Mouse (Mus musculus): ENCODE measurements around the gene Prkn. TPM values are rescaled to one million over a fixed set of nuclear protein-coding genes. Genes with fewer than 3 reads are reported as not detected.

The Prkn gene
- total and polyA plus RNA-seq, 2 experiments from 2014 or later: 6.2 to 6.8 TPM

DNA sequence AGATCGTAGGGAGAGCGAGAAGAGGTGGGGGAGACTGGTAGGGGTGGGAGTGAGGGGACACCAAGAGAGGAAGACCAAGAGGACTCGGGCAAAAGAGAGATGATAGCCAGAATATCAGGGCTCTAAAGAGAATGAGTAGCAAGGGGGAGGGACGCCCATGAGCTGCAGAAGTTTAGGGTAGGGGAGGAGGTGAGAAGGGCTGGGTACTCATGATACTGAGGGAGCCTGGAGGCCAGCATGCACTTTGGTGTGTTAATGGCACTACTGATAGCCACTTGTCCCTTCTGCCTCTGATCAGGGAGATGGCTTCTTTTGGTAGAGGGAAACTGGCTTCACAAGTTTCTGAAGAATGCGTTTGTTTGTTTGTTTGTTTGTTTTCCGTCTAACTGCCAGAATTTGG is 1264.5 kb downstream of the Prkn start:
- H3K4me1 ChIP-seq (ENCODE audit: insufficient read depth): no peaks in the 10 kb centered on the region
- no peak overlapping the region for H3K9ac ChIP-seq
- no peaks in the 10 kb centered on the region for H3K27me3 ChIP-seq (ENCODE audit: insufficient read depth, low read length)
- DNase-seq (no peak), ATAC-seq (no peak)
- no peak for TF ChIP-seq CTCF (IDR thresholded peaks at IDR 0.05; ENCODE audit: low read depth)
- H3K36me3 ChIP-seq (ENCODE audit: insufficient read depth): no peaks in the 10 kb centered on the region
- no peaks in the 10 kb centered on the region for H3K9me3 ChIP-seq (ENCODE audit: low read length)
- H3K4me3 ChIP-seq (ENCODE audit: low read depth, low read length): no peak overlapping the region
- no peak overlapping the region for H3K4me2 ChIP-seq (ENCODE audit: low read depth)
- WGBS: 93% methylated on average over 6 of the region's 6 CpGs
- H3K27ac ChIP-seq (ENCODE audit: low read depth, low read length): no peak overlapping the region

DNA sequence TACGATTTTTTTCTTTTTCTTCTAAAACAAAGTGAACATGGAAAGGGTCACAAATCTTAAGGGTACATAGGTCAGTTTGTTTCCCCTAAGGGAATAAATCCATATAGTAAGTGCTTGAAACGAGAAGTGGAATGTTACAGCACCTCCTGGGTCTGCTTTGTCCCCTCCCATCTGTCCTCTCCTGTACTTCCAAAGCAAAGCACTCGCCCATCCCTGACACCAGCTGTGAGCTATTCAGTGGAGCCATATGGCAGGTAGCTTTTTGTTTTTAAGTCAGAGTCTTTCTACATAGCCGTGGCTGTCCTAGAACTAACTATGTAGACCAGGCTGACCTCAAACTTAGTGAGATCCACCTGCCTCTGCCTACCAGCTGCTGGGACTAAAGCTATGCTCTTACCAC is 1266.1 kb downstream of the Prkn start:
- H3K27me3 ChIP-seq (ENCODE audit: insufficient read depth, low read length): no peaks in the 10 kb centered on the region
- H3K4me2 ChIP-seq (ENCODE audit: low read depth): no peak overlapping the region
- WGBS: 40% methylated on average over 4 of the region's 4 CpGs
- no peaks in the 10 kb centered on the region for H3K36me3 ChIP-seq (ENCODE audit: insufficient read depth)
- H3K9me3 ChIP-seq (ENCODE audit: low read length): no peaks in the 10 kb centered on the region
- ATAC-seq (no peak), DNase-seq (no peak)
- H3K9ac ChIP-seq: no peak overlapping the region
- H3K27ac ChIP-seq (ENCODE audit: low read depth, low read length): no peak overlapping the region
- no peak overlapping the region for H3K4me3 ChIP-seq (ENCODE audit: low read depth, low read length)
- no peaks in the 10 kb centered on the region for H3K4me1 ChIP-seq (ENCODE audit: insufficient read depth)
- TF ChIP-seq CTCF (IDR thresholded peaks at IDR 0.05; ENCODE audit: low read depth): no peak

Other genes with a start within 250 kb of the Prkn start
- gene Pacrg, start 73 bp upstream of the Prkn start, total RNA-seq (2014; rRNA removed): 2.0 and 6.2 TPM in 2 replicates
- gene Pacrg, start 73 bp upstream of the Prkn start, polyA plus RNA-seq (2015; fragmentation: Nextera tagmentation; extraction: Ambion mirVana): 12.6 and 20.7 TPM in 2 replicates

Data from forebrain, postnatal 0 days (tissue).